Mouse (Mus musculus): Measurements from ENCODE around the gene Abr.

DNA sequence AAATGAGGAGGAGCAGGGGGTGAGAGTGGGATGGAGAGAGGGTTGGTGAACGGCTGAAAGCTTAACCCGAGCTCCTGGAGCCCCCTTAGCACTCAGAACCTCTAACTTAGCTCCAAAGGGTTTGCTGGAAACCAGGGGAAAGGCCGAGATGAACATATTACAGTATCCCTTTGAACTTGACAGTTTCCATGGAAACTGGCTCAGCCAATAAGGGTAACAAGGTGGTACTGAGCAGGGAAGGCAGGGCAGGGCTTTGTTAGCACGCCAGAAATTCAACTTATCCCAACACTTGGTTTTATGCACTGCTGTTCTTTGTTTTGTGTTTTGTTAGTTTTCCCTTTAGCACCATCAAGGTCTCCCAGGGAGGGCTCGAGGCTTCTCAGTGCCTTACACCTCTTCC, 149.5 kb downstream of the Abr start:
- no peak for TF ChIP-seq CTCF (IDR thresholded peaks at IDR 0.05; ENCODE audit: borderline replicate concordance, insufficient read depth, low read length)
- TF ChIP-seq POLR2A (IDR thresholded peaks at IDR 0.05; ENCODE audit: low read depth, low read length) = no peak
